Mouse (Mus musculus) kidney, adult 18-20 months (tissue): ENCODE measurements around the gene Cers5.
"Not testable (repeated sequence)": the region's sequence is repeated elsewhere in the genome, so short reads cannot be mapped to it uniquely, and the experiment has no call there.

Source experiments
- DNase-seq: peaks from one replicate; pipeline ENCODE4 v3.0.0; 2021

Cers5 gene

DNA sequence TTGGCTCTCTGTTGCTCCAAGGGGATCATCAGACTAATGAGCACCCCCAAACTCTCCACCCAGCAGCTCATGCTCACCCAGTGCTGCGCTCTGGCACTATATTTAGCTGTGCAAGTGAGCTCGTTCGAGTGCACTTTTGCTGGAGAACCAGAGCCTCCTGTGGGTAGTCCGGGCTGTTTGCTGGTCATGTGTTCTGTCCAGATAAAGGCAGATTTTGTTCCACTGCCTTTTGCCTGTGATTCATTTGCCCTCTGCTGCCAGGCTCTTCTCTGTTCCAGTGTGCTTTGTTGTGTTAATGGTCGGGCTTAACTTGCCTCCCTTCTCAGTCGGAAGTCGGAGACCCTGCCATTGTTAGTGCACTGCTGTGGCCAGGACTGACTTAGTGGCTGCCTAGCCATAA is 67.8 kb downstream of the Cers5 start:
- no peak for DNase-seq

DNA sequence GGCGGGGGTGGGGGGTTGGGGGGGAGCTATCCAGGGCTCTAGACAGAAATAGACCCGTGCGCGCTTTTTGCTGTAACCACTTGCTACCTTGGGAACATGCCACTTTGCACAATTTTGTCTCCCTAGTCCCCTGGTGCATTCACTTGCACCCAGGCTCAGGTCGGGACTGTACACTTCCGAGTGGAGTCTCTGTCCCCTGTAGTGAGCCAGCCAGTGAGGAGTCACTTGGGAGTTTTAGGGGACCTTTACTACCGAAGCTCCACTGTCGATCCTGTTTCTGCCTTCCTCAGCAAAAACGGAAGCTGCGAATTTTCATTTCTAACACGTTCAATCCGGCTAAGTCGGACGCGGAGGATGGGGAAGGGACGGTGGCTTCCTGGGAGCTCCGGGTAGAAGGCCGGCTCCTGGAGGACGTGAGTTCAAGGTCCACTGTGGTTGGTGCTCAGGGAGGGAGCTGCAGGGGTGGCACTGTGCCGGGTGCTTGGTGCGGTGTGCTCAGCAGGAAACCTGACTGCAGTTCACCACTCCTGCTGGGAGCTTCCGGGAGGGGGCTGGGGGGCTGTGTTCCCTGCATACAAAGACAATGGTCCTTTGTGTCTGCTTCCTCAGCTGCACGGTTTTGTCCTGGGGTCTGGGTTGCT is 68.5 kb downstream of the Cers5 start:
- peak; percentile 72 for DNase-seq

DNA sequence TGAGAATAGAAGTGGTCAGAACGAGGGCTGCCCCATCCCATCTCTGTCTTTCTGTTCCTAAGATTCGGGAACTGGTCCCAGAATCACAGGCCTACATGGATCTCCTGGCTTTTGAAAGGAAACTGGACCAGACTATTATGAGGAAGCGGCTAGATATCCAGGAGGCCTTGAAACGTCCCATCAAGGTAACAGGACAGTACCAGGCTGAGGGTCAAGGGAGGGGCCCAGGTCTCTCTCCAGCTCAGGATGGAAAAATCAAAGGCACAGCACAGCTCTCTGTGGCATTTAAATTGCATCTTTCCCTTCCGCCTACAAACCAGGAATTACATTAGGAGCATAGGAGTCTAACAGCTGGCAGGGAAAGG is 69.0 kb downstream of the Cers5 start:
- no peak for DNase-seq

DNA sequence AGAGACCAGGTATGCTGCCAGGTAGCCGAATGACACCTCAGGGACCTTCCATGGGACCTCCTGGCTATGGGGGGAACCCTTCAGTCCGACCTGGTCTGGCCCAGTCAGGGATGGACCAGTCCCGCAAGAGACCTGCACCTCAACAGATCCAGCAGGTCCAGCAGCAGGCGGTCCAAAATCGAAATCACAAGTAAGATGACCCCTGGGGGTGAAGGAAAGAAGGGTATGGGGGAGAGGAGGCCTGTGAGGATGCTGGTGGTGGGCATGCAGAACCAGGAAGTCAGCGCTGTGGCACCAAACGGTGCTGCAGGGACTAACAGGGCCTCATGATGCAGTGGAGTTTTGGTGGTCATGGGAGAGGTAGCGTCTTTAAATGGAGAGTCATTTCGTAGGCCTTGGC is 69.6 kb downstream of the Cers5 start:
- no peak for DNase-seq

DNA sequence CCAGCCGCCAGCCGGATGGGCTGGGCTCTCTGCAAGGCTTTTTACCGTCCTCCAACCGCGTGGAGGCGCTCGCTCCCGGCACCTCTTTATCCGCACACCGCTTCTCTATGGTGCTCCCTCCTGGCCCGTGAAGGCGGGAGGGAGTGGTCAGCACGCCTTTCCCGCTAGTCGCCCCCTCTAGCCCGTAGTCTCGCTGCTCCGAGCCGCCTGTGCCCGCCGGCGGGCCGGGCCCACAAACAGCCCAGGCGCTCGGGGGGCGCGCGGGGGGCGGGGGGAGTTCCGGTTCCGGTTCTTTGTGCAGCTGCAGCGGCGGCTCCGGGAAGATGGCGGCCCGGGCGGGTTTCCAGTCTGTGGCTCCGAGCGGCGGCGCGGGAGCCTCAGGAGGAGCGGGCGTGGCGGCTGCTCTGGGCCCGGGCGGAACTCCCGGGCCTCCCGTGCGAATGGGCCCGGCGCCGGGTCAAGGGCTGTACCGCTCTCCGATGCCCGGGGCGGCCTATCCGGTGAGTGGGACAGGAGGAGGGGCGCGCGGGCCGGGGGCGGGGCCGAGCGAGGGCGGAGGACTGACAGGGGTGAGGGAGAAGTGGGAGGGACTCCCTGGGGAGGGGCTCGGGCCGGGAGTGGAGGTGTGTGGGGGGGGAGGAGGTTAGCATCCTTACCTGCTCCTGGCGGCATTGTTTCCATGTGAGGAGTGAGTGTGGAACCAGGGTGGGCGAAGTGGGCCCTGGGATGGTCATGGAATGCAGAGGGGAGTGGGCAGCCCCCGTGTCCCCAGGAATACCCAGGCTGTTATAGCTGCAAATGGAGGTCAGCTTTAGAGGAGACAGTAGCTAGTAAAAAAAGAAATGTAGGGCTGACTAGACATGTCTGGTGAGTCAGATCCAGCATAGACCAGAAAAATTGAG is 70.4 kb downstream of the Cers5 start, which contains the start of gene Smarcd1:
Gene Smarcd1 (plus strand): TSS at position 131 of the 902 bp plus-strand sequence.
- peak; percentile 96 for DNase-seq

DNA sequence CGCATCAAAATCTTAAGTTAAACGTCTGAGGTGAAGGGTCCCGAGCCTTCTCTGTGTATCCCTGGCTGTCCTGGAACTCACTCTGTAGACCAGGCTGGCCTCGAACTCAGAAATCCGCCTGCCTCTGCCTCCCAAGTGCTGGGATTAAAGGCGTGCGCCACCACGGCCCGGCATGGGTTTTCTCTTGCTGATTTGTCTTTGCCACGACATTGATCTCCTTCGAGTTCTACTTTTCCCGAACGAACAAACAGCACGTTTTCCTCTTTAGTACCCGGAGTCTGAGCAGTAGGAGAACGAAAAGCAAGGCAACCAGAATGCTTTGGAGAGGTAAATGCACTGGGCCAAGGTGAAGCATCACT is 71.1 kb downstream of the Cers5 start:
- not testable (repeated sequence) for DNase-seq

DNA sequence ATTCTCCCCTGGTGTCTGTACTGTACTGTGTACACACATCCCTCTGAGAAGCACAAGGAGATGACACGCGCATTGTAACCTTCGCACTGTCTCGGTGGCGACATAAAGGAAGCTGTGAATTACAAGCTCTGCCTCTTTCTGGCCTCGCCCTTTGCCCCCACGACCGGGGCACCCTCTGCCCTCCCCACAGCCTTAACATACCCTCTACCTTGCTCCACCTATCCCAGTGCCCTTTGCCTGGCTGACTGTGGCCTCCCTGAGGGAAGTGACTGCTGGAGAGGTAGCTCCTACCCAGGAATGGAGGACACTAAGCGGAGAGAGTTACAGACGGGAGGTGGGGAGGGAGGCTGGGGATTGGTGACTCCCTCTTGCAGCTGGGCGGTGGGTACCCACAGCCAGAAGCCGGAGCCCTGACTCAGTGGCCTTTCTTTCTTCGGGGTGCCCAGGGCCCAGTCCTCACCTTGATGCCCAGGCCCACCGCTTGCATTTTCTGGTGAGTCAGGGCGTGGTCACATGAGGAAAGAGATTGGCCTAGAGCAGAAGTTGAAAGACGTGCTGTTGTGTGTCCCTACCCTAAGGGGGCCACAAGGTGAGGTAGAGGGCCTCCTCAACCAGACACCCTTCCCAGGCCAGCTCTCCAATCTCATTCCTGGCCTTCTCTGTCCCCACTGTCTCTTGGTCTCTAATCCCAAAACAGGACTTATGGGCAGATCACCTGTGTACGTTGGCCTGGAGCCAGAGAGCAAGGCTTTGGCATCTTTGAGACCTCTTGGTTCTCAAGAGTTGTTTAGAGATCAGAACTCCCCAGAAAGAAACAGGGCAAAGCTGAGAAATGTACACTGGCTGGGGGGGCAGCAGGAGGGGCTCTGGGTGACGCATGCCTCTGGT is 72.2 kb downstream of the Cers5 start:
- no peak for DNase-seq

DNA sequence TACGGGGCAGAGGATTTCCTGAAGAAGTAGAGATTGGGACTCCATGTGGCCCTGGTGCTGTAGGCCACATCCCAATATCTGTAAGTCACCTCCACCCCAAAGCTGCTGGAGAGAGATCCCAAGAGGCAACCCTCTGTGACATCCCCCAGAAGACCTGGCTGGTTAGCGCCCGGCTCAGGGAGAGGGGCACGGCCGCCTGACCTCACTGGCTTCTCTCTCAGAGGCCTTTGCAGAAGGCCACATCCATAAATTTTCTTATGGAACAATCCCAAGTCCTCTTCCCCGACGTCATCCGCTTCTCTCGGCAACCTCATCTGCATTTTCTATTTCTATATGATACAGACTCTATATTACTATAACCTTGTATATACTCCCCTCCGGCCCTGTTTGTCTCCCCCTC is 73.0 kb downstream of the Cers5 start:
- no peak for DNase-seq

DNA sequence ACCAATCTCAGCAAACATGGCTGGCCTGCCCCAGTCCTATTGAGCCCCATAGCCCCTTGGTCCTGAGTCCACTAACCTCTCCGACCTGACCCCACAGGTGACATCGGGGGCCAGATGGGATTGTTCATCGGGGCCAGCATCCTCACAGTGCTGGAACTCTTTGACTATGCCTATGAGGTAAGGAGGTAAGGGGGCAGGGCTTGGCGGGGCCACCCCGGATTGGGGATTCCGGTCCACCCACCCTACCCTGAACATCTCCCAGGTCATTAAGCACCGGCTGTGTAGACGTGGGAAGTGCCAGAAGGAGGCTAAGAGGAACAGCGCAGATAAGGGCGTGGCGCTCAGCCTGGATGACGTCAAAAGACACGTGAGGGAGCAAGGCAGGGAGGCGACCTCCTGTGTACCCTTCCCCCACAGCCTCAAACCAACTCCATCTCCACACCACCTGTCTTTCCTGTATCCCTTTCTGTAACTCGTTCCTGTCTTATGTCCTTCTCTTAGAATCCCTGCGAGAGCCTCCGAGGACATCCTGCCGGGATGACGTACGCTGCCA is 74.1 kb downstream of the Cers5 start:
- DNase-seq, result no peak

DNA sequence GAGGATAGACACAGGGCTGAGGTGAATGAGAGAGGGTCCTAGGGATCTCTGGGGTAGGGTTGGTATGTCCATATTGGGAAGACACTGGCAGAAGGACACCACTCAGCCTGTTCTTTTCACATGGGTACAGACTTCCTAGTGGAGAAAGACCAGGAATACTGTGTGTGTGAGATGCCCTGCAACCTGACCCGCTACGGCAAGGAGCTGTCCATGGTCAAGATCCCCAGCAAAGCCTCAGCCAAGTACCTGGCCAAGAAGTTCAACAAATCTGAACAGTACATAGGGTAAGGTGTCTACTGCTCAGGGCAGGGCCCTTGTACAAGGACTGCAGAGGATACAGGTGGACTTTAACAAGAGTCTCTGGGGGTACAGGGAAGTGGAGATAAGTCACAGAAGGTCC is 75.4 kb downstream of the Cers5 start:
- no peak for DNase-seq

DNA sequence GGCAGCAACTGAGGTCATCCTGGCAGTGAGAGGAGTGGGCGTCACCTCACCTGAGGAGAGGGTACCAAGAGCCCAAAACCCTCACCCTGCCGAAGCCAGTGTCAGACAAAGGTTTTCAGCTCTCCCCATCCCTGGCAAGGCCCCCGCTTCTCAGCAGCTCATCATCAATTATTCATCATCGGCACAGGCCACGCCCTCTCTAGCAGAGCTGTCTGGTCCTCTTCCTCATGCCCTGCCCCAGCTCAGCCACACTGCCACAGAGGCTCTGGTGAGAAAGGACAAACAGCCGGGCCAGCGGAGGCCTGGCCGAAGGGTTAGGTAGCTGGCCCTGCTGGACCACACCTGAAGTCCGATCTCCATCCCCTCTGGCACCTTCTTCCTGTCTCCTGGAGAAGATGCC is 80.7 kb downstream of the Cers5 start:
- DNase-seq, result no peak

DNA sequence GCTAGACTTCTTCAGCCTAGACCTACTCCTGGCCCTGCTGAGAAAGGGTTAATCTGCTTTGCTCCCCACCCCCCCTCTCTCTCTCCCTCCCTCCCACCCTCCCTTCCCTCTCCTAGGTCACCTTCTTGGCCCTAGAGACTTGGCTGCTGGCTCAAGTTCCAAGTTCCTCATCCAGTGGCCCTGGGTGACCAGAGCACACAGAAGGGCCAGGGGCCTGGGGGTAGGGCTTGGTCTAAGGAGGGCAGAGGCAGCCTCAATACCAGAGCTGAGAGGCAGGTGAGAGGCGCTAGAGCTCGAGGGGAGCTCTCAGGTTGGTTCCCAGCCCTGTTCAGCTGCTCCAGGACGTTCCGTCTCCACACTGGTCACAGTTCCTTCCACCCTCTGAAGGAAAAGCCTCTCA is 81.8 kb downstream of the Cers5 start:
- no peak for DNase-seq

DNA sequence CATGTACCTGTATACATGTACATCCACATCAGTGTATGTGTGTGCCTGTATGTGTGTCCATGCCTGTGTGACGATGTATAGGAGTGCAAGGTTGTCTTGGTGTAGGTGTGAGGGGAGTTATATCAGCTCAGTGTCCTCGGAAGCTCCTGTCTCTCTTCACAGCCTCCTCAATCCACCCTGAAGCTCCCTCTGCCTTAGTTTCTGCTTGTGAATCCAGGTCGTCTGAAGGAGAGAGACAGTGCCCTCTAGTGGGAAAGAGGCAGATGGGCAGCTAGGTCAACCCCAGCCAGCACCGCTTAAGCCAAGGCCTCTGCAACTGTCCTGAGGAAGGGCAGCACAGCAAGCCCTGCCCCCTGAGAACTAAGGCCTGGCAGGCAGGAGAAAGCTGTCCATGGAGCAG is 84.0 kb downstream of the Cers5 start:
- peak; percentile 55 for DNase-seq
